ENCODE assay signal across 10 mouse cellular contexts in the genomic region with DNA sequence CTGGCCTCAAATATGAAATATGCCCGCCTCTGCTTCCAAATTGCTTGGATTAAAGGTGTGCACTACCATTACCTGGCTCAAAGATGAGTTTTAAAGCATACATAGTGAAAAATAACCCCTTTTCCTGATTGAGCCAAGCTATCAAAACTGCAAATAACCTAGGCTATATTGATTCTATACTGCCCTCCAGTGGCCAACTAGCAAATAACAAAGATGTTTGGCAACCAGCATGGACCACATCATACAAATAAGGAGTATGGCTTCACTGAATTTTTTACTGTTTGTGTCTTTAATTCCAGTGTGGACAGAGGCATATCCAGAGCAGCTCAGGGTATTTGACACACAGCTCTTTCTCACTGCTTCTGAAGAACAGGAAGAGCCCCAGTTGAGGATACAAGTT. TPM values are rescaled to one million over a fixed set of nuclear protein-coding genes. Genes with fewer than 3 reads are reported as not detected.
DNase-seq lines count a peak whose midpoint lies in the region; ATAC-seq and TF ChIP-seq lines count a peak whose summit lies in the region.
"Had no signal": no experiment of that assay in that cellular context is flagged by ENCODE, and none has a peak within 500 bp of the region (broad histone marks: within the 10 kb centered on the region; RNA-seq: fewer than 3 reads in every experiment).

No protein-coding gene starts in this region.

- no peak overlapping the region for H3K9ac ChIP-seq in embryonic facial prominence, embryonic 11.5 days (replicated peaks; ENCODE audit: low read length)
- H3K9ac ChIP-seq in liver, embryonic 15.5 days: no peak overlapping the region
- H3K9ac ChIP-seq: heart, embryonic 15.5 days had no signal

- no peak for TF ChIP-seq POLR2A in thymus, adult 2 months (IDR thresholded peaks at IDR 0.05; ENCODE audit: control insufficient read depth, extremely low read depth, insufficient read depth, low read length, poor library complexity)

- no peak overlapping the region for H3K4me3 ChIP-seq in thymus, adult 2 months (ENCODE audit: control insufficient read depth, insufficient read depth, low read length)
- H3K4me3 ChIP-seq in embryonic facial prominence, embryonic 11.5 days (ENCODE audit: low read depth, low read length): no peak overlapping the region
- no peak overlapping the region for H3K4me3 ChIP-seq in liver, embryonic 15.5 days (replicated peaks)
- H3K4me3 ChIP-seq: heart, embryonic 15.5 days had no signal

- no peak for TF ChIP-seq CTCF in thymus, adult 2 months (IDR thresholded peaks at IDR 0.05; ENCODE audit: borderline replicate concordance, control insufficient read depth, extremely low read depth, insufficient read depth, low read length, poor library complexity)

- H3K9me3 ChIP-seq in embryonic facial prominence, embryonic 11.5 days (replicated peaks; ENCODE audit: control insufficient read depth, low read length): no peaks in the 10 kb centered on the region
- H3K9me3 ChIP-seq in liver, embryonic 15.5 days (replicated peaks): no peaks in the 10 kb centered on the region
- H3K9me3 ChIP-seq: G1E; heart, embryonic 15.5 days had no signal

- H3K27ac ChIP-seq in thymus, adult 2 months (ENCODE audit: control insufficient read depth, insufficient read depth, low read length): no peak overlapping the region
- H3K27ac ChIP-seq in embryonic facial prominence, embryonic 11.5 days (replicated peaks; ENCODE audit: low read depth, low read length): no peak overlapping the region
- no peak overlapping the region for H3K27ac ChIP-seq in liver, embryonic 15.5 days (replicated peaks)
- H3K27ac ChIP-seq: heart, embryonic 15.5 days had no signal

- ATAC-seq in embryonic facial prominence, embryonic 11.5 days (replicated peaks; ENCODE audit: insufficient number of reproducible peaks, low FRiP score, low TSS enrichment, low read depth): no peak
- ATAC-seq in liver, embryonic 15.5 days (ENCODE audit: insufficient read depth): peak; percentile 20; the same call in 1 of the 2 replicates

- no peaks in the 10 kb centered on the region for H3K36me3 ChIP-seq in thymus, adult 2 months (ENCODE audit: control insufficient read depth, insufficient read depth, low read length)
- H3K36me3 ChIP-seq in embryonic facial prominence, embryonic 11.5 days (replicated peaks; ENCODE audit: control insufficient read depth, insufficient read depth, low read depth, low read length): no peaks in the 10 kb centered on the region
- no peaks in the 10 kb centered on the region for H3K36me3 ChIP-seq in liver, embryonic 15.5 days (replicated peaks)
- H3K36me3 ChIP-seq: G1E; heart, embryonic 15.5 days had no signal

- no peaks in the 10 kb centered on the region for H3K27me3 ChIP-seq in thymus, adult 2 months (ENCODE audit: control insufficient read depth, insufficient read depth, low read length)
- H3K27me3 ChIP-seq in embryonic facial prominence, embryonic 11.5 days (ENCODE audit: control insufficient read depth, insufficient read depth, low read length): no peaks in the 10 kb centered on the region
- H3K27me3 ChIP-seq in liver, embryonic 15.5 days: no peaks in the 10 kb centered on the region
- H3K27me3 ChIP-seq: heart, embryonic 15.5 days had no signal

- 11% methylated on average over 1 of the region's 1 CpGs for WGBS in thymus, adult 2 months
- WGBS in embryonic facial prominence, embryonic 11.5 days: 2% methylated on average over 1 of the region's 1 CpGs
- WGBS in liver, embryonic 15.5 days (ENCODE audit: insufficient replicate concordance): 0% methylated on average over 1 of the region's 1 CpGs

- no peak overlapping the region for H3K4me2 ChIP-seq in embryonic facial prominence, embryonic 11.5 days (ENCODE audit: low read depth, low read length)
- H3K4me2 ChIP-seq in liver, embryonic 15.5 days: no peak overlapping the region
- H3K4me2 ChIP-seq: heart, embryonic 15.5 days had no signal

- H3K4me1 ChIP-seq in thymus, adult 2 months (replicated peaks; ENCODE audit: control insufficient read depth, insufficient read depth, low read length): peaks cover 2% of the 10 kb centered on the region; the same call in 1 of the 2 replicates
- H3K4me1 ChIP-seq in embryonic facial prominence, embryonic 11.5 days (ENCODE audit: control insufficient read depth, insufficient read depth, low read length): no peaks in the 10 kb centered on the region
- H3K4me1 ChIP-seq in liver, embryonic 15.5 days (replicated peaks): peaks cover 20% of the 10 kb centered on the region
- H3K4me1 ChIP-seq: heart, embryonic 15.5 days had no signal

- peak; percentile 2 for DNase-seq in cerebellum, adult 11 months
- DNase-seq in cerebellum, adult 9-11 months: no peak
- peak; percentile 59 for DNase-seq in thymus, adult 2 months
- no peak for DNase-seq in thymus, adult 18-20 months
- peak; percentile 80 for DNase-seq in embryonic facial prominence, embryonic 11.5 days (ENCODE audit: low spot score)
- peak; percentile 32 to 53 for DNase-seq in kidney, postnatal 36 days
- DNase-seq in retina, postnatal 7 days (ENCODE audit: low read depth, low spot score): peak; percentile 53

RNA-seq across cellular contexts. Expression of a gene that starts 7.0 kb away (rescaled TPM):
- polyA plus RNA-seq in thymus, adult 2 months (2012; rRNA removed): 0.88 and 3.2 TPM in 2 replicates
- 0.93 and 1.2 TPM in 2 replicates for polyA plus RNA-seq in embryonic facial prominence, embryonic 11.5 days (2014; fragmentation: Nextera tagmentation; extraction: Ambion mirVana)
- polyA plus RNA-seq in liver, embryonic 15.5 days (2015; fragmentation: Nextera tagmentation; extraction: Ambion mirVana): 0.99 and 1.9 TPM in 2 replicates
- polyA plus RNA-seq: G1E had no signal

RNA-seq across cellular contexts. Expression of a gene that starts 26.6 kb away (rescaled TPM):
- 1.9 and 2.7 TPM in 2 replicates for polyA plus RNA-seq in thymus, adult 2 months (2012; rRNA removed)
- polyA plus RNA-seq in embryonic facial prominence, embryonic 11.5 days (2014; fragmentation: Nextera tagmentation; extraction: Ambion mirVana): 0.31 and 0.59 TPM in 2 replicates
- 6.1 and 6.4 TPM in 2 replicates for polyA plus RNA-seq in liver, embryonic 15.5 days (2015; fragmentation: Nextera tagmentation; extraction: Ambion mirVana)
- polyA plus RNA-seq: G1E had no signal

Comparison
In these comparisons a context has a peak if more than half of its experiments do, and no peak if none do; other contexts are left out.
1. DNase-seq: peak in cerebellum, adult 11 months (single experiment), thymus, adult 2 months (single experiment), embryonic facial prominence, embryonic 11.5 days (single experiment), kidney, postnatal 36 days (2 of 2) and retina, postnatal 7 days (single experiment); none in cerebellum, adult 9-11 months (single experiment) and thymus, adult 18-20 months (0 of 2).